Mouse (Mus musculus) adrenal gland, postnatal 14 days (tissue): ENCODE measurements around the gene Gsta2. TPM values are rescaled to one million over a fixed set of nuclear protein-coding genes. Genes with fewer than 3 reads are reported as not detected.
A peak's percentile ranks its signal among the peaks of the same experiment; 100 is the strongest.
"Not testable (repeated sequence)": the region's sequence is repeated elsewhere in the genome, so short reads cannot be mapped to it uniquely, and the experiment has no call there.

Experiments used
- DNase-seq: peaks from one replicate; pipeline ENCODE4 v3.0.0; 2021; ENCODE audit warnings: mixed read lengths
- total RNA-seq: library from RNA; stranded (reverse); gene quantifications from 2 replicates; pipeline ENCODE4 v1.2.3, GENCODE M21; 2021

Gsta2 gene
- total RNA-seq, 1 experiment from 2014 or later, result 3.3 TPM

- not testable (repeated sequence) for DNase-seq
These were observed 56.4 kb downstream of the Gsta2 start for GRCm38 (mm10) chr9:78299143-78299542.

- no peak for DNase-seq
These were observed 57.4 kb downstream of the Gsta2 start for GRCm38 (mm10) chr9:78298232-78298631.

DNA sequence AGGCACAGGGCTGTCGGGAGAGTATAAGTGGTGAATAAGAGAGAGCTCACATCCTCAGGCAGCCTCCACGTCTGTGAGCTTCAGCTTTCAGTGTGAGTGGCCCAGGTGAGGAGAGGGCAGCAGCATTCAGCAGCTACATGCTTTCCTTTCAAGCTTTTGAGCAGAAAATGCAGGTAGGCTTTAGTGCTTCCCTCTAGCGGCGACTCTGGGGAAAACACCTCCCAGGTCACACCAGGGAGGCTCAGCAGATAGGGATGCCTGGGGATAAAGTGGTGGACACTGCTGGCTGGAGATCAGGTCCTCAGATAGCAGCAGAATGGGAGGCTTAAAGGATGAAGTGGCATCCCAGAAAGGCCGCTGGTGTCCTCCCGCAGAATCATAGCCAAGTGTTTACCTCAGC is 59.5 kb downstream of the Gsta2 start:
- DNase-seq, result peak; percentile 50

DNA sequence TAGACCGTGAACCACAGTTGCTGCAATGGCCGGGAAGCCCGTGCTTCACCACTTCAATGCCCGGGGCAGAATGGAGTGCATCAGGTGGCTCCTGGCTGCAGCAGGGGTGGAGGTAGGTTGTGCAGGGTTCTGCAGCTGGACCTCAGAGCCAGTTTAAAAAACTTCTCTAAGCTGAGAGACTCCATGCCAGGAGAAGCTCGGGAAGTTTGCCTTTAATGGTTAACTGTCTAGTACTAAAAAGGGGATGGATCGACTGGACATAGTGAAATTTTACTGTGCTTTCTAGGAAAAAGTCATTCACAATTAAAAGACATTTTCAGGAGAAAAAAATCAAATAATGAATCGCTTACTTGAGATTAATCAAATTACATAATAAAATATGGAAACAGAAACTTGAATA is 60.8 kb downstream of the Gsta2 start:
- DNase-seq, result not testable (repeated sequence)

DNA sequence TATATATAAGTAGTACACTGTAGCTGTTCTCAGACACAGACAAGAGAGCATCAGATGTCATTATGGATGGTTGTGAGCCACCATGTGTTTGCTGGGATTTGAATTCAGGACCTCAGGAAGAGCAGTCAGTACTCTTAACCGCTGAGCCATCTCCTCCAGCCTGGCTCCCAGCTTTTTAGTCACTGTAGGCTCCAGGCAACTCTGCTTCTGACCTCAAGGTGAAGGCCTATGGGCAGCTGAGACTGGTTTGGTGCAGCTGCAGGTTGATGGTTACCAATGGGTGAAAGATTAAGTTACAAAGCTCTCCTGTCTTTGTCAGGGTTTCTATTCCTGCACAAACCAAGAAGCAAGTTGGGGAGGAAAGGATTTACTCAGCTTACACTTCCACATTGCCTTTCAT is 61.9 kb downstream of the Gsta2 start:
- DNase-seq, result not testable (repeated sequence)

DNA sequence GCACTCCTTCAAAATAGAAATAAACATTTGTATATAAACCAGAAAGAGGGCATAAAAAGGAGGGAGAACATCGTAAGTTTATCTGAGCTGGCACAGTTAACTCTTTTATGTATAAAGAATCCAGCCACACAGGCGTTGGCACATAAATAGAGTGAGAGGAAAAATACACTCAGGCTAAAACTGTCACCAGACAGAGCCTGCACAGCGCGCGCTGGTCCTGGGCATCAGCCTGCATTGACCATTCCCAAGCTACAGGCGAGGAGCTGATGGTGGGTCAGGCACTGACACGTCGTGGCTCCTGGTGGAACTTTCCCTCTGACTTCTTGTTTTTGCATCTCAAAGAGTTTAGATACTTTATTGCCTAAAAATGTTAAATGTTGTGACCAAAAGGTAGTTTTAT is 63.1 kb downstream of the Gsta2 start:
- not testable (repeated sequence) for DNase-seq

DNA sequence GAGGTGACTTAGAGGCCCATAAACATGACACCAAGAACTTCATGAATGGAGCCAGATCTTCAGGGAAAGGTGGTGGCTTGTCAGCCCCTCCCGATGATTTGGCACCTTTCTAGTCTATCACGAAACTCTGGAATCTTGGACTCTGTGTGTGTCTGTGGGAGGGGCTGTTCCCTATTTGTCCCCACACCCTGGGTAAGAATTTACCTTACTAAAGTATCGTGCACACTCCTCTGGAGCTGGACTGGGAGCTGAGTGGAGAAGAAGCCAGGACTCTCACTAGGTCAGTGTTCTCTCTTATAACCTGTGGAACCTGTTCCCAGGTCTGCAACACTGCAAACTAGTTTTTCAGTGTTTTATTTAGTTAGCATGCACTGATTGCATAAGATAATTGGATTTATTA is 65.9 kb downstream of the Gsta2 start, which contains the start of gene Gm10639:
Gm10639 (plus strand) TSS at position 201 of the 400 bp plus-strand sequence.
- not testable (repeated sequence) for DNase-seq

- DNase-seq, result not testable (repeated sequence)
These were observed 66.5 kb downstream of the Gsta2 start for GRCm38 (mm10) chr9:78289063-78289462.

GRCm38 (mm10) chr9:78282002-78282711 is 73.4 kb downstream of the Gsta2 start:
- DNase-seq, result peak; percentile 21

Other genes starting within 250 kb of the Gsta2 start
- 87.2 and 89.9 TPM in 2 replicates for gene Fbxo9, start 246.7 kb downstream of the Gsta2 start, total RNA-seq
- 20.2 and 21.8 TPM in 2 replicates for gene Ick, start 246.6 kb downstream of the Gsta2 start, total RNA-seq
- 58.5 and 58.7 TPM in 2 replicates for gene Gsta4, start 173.0 kb downstream of the Gsta2 start, total RNA-seq
- not detected in 2 replicates for gene Gsta1, start 125.1 kb downstream of the Gsta2 start, total RNA-seq
- not detected in 2 replicates for gene Gm3776, start 98.7 kb downstream of the Gsta2 start, total RNA-seq
- gene Gm10639, start 65.9 kb downstream of the Gsta2 start, total RNA-seq, result not detected in 2 replicates
- not detected in 2 replicates for gene Omt2a, start 41.0 kb downstream of the Gsta2 start, total RNA-seq
- not detected in 2 replicates for gene Omt2b, start 28.2 kb downstream of the Gsta2 start, total RNA-seq
- not detected in 2 replicates for gene Dppa5a, start 12.4 kb upstream of the Gsta2 start, total RNA-seq
- gene Ooep, start 22.9 kb upstream of the Gsta2 start, total RNA-seq, result not detected in 2 replicates
- gene Ddx43, start 40.0 kb upstream of the Gsta2 start, total RNA-seq, result 0.15 TPM in 1 of 2 replicates, not detected in the other
- 1.4 and 1.6 TPM in 2 replicates for gene Cgas, start 87.4 kb upstream of the Gsta2 start, total RNA-seq
- 27.8 and 29.5 TPM in 2 replicates for gene Mto1, start 92.4 kb upstream of the Gsta2 start, total RNA-seq
- gene Gm17324, start 93.0 kb upstream of the Gsta2 start, total RNA-seq, result 0.56 TPM in 1 of 2 replicates, not detected in the other
- 6,863 and 7,423 TPM in 2 replicates for gene Eef1a1, start 133.4 kb upstream of the Gsta2 start, total RNA-seq
- gene Slc17a5, start 232.3 kb upstream of the Gsta2 start, total RNA-seq, result 11.5 and 12.1 TPM in 2 replicates